Mouse (Mus musculus): Measurements from ENCODE around the gene Brf1. TPM values are rescaled to one million over a fixed set of nuclear protein-coding genes. Genes with fewer than 3 reads are reported as not detected.

The Brf1 gene
- polyA plus RNA-seq, 1 experiment: 83.3 TPM

DNA sequence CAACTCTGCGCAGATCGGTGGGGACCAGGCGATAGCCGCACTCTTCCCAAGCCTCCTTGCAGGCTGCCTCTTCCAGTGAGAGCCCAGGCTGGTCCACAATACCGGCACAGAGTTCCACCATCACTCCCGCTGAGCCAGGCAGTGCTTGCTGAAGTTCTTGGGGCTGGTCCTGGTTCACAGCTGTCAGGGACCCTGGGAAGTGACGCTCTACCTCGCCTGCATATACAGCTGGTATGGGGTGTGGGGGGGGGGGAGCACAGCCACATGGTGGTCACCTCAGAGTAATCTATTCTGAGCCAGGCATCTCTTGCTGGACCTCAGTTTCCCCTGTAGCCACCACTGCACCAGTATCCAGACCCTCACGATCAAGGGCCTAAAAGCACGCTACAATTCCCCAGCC is 62.1 kb downstream of the Brf1 start:
- 92% methylated on average over 10 of the region's 10 CpGs for WGBS
- Histone ChIP-seq H3K4me1 (ENCODE audit: control insufficient read depth, insufficient read depth, low read length) (peaks cover 12% of the 10 kb centered on the region), H3K4me3 (replicated peaks; ENCODE audit: extremely low read depth, low read depth, low read length) (no peak overlapping the region)
- DNase-seq: no peak
- no peak for TF ChIP-seq POLR2A (IDR thresholded peaks at IDR 0.05; ENCODE audit: borderline replicate concordance, extremely low read depth, low read depth, low read length)
- TF ChIP-seq CTCF (IDR thresholded peaks at IDR 0.05; ENCODE audit: insufficient read depth, low read length): no peak

DNA sequence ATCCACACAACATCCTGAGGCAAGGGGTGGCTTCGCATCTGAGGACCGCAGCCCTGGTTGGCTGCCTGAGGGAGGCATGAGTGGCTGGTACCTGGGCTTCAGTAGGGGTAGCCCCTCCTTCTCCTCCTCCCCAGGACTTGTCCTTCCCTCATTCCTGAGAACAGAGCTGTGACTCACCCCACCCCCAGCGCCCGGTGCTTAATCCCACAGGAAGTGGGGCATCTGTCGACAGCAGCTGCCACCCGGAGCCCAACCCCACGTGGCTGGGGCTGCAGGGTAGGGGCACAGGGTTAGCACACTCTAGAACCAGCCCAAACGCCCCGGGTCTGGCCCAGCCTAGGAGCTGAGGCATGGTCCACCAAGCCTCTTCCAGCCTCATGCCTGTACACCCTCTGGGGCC is 62.6 kb downstream of the Brf1 start:
- no peak for DNase-seq
- peaks cover 12% of the 10 kb centered on the region for H3K4me1 ChIP-seq (ENCODE audit: control insufficient read depth, insufficient read depth, low read length)
- 35% methylated on average over 9 of the region's 9 CpGs for WGBS
- TF ChIP-seq POLR2A (IDR thresholded peaks at IDR 0.05; ENCODE audit: borderline replicate concordance, extremely low read depth, low read depth, low read length) (no peak), CTCF (IDR thresholded peaks at IDR 0.05; ENCODE audit: insufficient read depth, low read length) (no peak)
- H3K4me3 ChIP-seq (replicated peaks; ENCODE audit: extremely low read depth, low read depth, low read length): no peak overlapping the region

DNA sequence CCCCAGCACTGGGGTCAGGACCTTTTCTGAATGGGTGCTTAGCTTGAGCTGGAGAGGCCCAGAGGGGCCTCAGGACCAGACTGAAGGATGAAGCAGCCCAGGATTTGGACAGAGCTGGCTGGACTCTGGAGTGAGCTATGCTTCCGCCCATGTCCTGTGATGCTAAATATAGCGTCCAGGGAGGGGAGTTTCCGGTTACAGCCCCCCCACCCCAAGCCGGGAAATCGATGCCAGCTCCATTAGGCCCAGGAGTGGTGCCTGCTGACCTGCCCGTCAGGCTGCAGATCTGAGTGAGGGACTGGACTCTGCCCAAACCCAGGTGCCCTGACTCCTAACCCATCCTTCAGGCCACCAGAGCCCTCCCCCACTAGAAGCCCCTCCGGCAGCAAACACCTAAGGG is 67.9 kb downstream of the Brf1 start:
- no peak overlapping the region for H3K4me3 ChIP-seq (replicated peaks; ENCODE audit: extremely low read depth, low read depth, low read length)
- WGBS: 27% methylated on average over 7 of the region's 7 CpGs
- TF ChIP-seq CTCF (IDR thresholded peaks at IDR 0.05; ENCODE audit: insufficient read depth, low read length): no peak
- TF ChIP-seq POLR2A (IDR thresholded peaks at IDR 0.05; ENCODE audit: borderline replicate concordance, extremely low read depth, low read depth, low read length): no peak
- 0 out of 2 replicates have a peak, but pooled peaks cover 2% of the 10 kb centered on the region for H3K4me1 ChIP-seq (ENCODE audit: control insufficient read depth, insufficient read depth, low read length)
- no peak for DNase-seq

- TF ChIP-seq CTCF (IDR thresholded peaks at IDR 0.05; ENCODE audit: insufficient read depth, low read length): no peak
- 0 out of 2 replicates have a peak, but pooled peaks have one; percentile 10 for TF ChIP-seq POLR2A (IDR thresholded peaks at IDR 0.05; ENCODE audit: borderline replicate concordance, extremely low read depth, low read depth, low read length)
- DNase-seq: peak; percentile 49
- 18% methylated on average over 85 of the region's 85 CpGs for WGBS
- Histone ChIP-seq H3K4me3 (replicated peaks; ENCODE audit: extremely low read depth, low read depth, low read length) (peak within 1 kb of the TSS; percentile 74), H3K4me1 (ENCODE audit: control insufficient read depth, insufficient read depth, low read length) (0 out of 2 replicates have a peak, but pooled peaks cover 2% of the 10 kb centered on the region)
These were observed 70.7 kb downstream of the Brf1 start, which contains the start of gene Jag2 for GRCm38 (mm10) chr12:112929562-112930352. TSS of gene Jag2 (minus strand) at chr12:112929776.

GRCm38 (mm10) chr12:112928401-112929241 is 71.9 kb downstream of the Brf1 start:
- Histone ChIP-seq H3K4me3 (replicated peaks; ENCODE audit: extremely low read depth, low read depth, low read length) (peak overlapping the region; percentile 74), H3K4me1 (ENCODE audit: control insufficient read depth, insufficient read depth, low read length) (0 out of 2 replicates have a peak, but pooled peaks cover 2% of the 10 kb centered on the region)
- DNase-seq: peak; percentile 27
- WGBS: 1% methylated on average over 122 of the region's 124 CpGs
- no peak for TF ChIP-seq CTCF (IDR thresholded peaks at IDR 0.05; ENCODE audit: insufficient read depth, low read length)
- no peak for TF ChIP-seq POLR2A (IDR thresholded peaks at IDR 0.05; ENCODE audit: borderline replicate concordance, extremely low read depth, low read depth, low read length)

DNA sequence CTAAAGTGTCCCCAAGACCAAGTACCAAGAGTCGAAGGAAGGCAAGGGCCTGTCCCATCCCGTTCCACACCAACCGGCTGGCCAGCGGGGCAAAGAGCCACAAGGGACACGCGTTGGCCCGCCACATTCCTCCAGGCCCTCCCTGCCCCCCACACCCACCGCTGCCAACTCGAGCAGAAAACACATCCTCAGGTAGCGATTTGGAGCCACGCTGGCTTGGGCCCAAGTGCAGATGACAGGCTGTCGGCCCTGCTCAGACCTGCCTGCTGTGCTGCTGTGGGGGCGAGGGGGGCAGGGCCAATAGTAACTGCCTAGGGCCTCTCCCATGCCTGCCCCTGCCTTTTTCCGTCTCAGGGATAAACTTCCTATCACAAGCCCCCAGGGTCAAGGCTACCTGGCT is 73.2 kb downstream of the Brf1 start:
- 67% methylated on average over 14 of the region's 14 CpGs for WGBS
- TF ChIP-seq CTCF (IDR thresholded peaks at IDR 0.05; ENCODE audit: insufficient read depth, low read length) (no peak), POLR2A (IDR thresholded peaks at IDR 0.05; ENCODE audit: borderline replicate concordance, extremely low read depth, low read depth, low read length) (no peak)
- H3K4me3 ChIP-seq (replicated peaks; ENCODE audit: extremely low read depth, low read depth, low read length): no peak overlapping the region
- no peak for DNase-seq
- H3K4me1 ChIP-seq (ENCODE audit: control insufficient read depth, insufficient read depth, low read length): 0 out of 2 replicates have a peak, but pooled peaks cover under 1% of the 10 kb centered on the region

GRCm38 (mm10) chr12:112925950-112926349 is 74.6 kb downstream of the Brf1 start:
- Histone ChIP-seq H3K4me3 (replicated peaks; ENCODE audit: extremely low read depth, low read depth, low read length) (no peak overlapping the region), H3K4me1 (ENCODE audit: control insufficient read depth, insufficient read depth, low read length) (no peaks in the 10 kb centered on the region)
- 96% methylated on average over 6 of the region's 6 CpGs for WGBS
- DNase-seq: no peak
- TF ChIP-seq CTCF (IDR thresholded peaks at IDR 0.05; ENCODE audit: insufficient read depth, low read length): peak; percentile 27; the same call in 1 of the 2 replicates
- no peak for TF ChIP-seq POLR2A (IDR thresholded peaks at IDR 0.05; ENCODE audit: borderline replicate concordance, extremely low read depth, low read depth, low read length)

DNA sequence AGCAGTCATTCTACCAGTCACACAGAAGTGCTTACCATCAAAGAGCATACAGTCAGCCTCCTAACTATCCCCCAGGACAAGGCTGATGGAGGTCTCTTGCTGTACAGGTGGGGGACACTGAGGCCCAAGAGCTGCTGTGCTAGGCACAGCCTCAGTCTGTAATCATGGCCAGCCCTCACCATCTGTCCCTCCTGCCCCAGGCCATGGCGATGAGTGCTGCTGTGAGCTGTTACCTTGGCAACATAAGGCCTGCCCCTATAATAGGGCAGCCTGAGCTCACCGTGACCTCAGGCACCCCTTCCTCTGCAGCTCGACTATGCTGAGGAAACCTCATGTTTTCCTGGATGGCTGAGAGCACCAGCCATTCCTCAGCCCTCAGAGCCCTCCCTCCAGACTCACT is 78.0 kb downstream of the Brf1 start:
- no peak overlapping the region for H3K4me3 ChIP-seq (replicated peaks; ENCODE audit: extremely low read depth, low read depth, low read length)
- TF ChIP-seq POLR2A (IDR thresholded peaks at IDR 0.05; ENCODE audit: borderline replicate concordance, extremely low read depth, low read depth, low read length): no peak
- TF ChIP-seq CTCF (IDR thresholded peaks at IDR 0.05; ENCODE audit: insufficient read depth, low read length): no peak
- 39% methylated on average over 3 of the region's 3 CpGs for WGBS
- H3K4me1 ChIP-seq (ENCODE audit: control insufficient read depth, insufficient read depth, low read length): peaks cover 9% of the 10 kb centered on the region; the same call in 1 of the 2 replicates
- DNase-seq: no peak

DNA sequence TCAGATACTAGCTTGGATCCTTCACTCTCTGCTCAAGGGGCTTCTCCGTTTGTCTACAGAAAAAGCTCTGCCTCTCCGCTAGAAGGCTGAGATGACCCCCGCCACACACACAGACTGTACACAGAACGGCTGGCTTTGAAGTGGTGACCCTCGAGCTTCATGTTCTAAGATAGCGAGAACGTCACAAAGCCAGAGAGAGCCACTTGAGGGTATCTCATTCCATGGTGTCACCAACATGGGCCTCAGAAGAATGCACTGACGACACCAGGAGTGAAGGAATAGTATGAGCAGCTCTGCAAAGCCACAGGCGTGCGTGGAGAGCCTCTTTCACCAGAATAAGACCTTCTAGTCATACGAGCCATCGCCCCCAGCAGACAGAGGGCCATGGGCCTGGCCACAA is 79.0 kb downstream of the Brf1 start:
- H3K4me1 ChIP-seq (ENCODE audit: control insufficient read depth, insufficient read depth, low read length): peaks cover 9% of the 10 kb centered on the region; the same call in 1 of the 2 replicates
- H3K4me3 ChIP-seq (replicated peaks; ENCODE audit: extremely low read depth, low read depth, low read length): no peak overlapping the region
- DNase-seq: no peak
- TF ChIP-seq CTCF (IDR thresholded peaks at IDR 0.05; ENCODE audit: insufficient read depth, low read length) (no peak), POLR2A (IDR thresholded peaks at IDR 0.05; ENCODE audit: borderline replicate concordance, extremely low read depth, low read depth, low read length) (no peak)
- WGBS: 82% methylated on average over 12 of the region's 12 CpGs
